Mouse (Mus musculus): Measurements from ENCODE around the gene Map4k2. TPM values are rescaled to one million over a fixed set of nuclear protein-coding genes. Genes with fewer than 3 reads are reported as not detected.

Gene Map4k2
- total RNA-seq, 2 experiments from 2014 or later, result 37.5 to 42.8 TPM

DNA sequence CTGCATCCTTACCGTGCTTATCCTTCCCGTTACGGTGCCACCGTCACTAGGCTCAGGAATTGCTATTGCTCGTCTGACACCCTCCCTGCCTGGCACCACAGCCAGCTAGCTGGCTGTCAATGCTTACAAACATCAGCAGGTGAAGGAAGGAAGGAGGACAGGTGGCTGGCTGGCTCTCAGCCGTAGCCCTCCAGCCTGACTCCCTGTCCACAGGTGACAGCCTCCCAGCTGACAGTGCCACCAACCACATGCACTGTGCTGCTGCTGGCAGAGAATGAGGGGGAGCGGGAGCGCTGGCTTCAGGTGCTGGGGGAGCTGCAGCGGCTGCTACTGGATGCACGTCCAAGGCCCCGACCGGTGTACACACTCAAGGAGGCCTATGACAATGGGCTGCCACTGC, 22.8 kb upstream of the Map4k2 start:
- no peak for DNase-seq

DNA sequence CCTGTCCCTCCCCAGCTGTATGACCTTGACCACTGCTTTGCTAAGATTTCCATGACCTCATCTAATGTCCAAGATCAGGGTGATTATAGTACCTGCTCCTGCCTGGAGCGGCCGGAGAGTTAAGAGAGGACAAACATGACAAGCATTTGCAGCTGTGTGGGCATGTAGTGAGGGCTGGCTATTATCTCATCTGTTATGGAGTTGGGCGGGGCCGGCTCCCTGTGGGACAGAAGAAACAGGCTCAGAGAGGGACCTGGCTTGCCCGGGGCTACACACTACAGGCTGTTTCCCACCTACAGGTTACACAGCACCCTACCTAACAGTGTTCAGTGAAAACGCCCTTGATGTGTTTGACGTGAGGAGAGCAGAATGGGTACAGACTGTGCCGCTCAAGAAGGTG, 19.6 kb upstream of the Map4k2 start:
- DNase-seq, result no peak

DNA sequence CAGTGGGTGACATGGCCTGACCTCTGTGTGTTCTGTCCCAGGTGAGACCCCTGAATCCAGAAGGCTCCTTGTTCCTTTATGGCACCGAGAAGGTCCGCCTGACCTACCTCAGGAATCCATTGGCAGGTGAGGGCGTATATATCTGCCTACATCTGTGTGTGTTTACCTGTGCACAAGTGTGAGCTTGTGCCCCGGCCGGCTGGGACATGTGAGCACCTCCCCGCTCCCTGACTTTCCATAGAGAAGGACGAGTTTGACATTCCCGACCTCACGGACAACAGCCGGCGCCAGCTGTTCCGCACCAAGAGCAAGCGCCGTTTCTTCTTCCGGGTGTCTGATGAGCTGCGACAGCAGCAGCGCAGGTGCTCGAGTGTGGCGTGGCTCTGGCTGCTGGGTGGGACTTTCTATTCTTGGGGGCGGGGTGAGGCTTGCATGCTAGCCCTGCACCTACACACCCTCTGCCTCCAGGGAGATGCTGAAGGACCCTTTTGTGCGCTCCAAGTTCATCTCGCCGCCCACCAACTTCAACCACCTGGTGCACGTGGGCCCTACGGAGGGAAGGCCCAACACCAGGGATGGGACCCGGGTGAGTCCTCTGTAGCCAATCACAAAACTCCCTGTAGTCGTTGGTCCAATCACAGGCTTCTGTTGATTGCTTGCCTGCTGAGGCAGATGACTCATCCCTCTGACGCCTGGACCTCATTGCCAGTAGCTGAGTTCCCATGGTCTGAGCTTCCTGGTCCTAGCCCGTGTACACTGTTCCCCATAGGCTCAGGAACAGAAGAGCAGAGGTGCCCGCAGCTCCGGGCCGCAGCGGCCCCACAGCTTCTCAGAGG, 18.9 kb upstream of the Map4k2 start:
- peak; percentile 38 for DNase-seq

DNA sequence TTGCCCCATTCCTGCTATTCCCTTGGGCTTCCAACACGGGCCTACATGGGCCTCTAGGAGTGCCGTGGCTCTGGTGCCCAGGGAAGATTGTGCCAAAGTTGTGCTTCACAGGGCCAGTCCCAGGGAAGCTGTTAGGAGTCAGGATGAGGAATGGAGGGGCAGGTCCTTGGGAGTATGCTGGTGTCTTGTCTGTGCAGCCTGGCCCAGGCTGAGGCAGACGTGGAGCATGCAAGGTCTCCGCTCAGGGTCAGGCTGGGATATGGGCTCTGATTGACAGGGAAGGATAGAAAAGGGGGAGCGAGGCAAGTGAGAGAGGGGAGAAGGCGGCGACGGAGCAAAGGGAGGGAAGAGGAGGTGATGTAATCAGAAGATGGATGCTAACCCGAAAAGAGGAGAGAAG, 16.2 kb upstream of the Map4k2 start:
- no peak for DNase-seq

DNA sequence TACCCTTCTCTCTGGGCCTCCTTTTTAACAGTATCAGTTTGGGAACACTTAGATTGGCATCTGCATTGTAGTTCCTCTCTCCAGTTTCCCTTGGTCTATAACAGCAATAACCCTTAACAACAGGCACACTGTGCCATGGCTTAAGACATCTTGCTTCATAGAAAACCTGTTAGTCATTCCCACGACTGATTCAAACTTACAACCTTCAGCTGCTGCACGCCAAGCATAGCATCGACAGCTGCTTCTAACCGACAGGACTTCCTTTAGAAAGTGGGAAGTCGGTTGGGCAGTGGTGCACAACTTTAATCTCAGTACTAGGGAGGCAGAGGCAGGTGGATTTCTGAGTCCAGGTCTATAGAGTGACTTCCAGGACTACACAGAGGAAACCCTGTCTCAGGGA, 9.8 kb upstream of the Map4k2 start:
- no peak for DNase-seq

DNA sequence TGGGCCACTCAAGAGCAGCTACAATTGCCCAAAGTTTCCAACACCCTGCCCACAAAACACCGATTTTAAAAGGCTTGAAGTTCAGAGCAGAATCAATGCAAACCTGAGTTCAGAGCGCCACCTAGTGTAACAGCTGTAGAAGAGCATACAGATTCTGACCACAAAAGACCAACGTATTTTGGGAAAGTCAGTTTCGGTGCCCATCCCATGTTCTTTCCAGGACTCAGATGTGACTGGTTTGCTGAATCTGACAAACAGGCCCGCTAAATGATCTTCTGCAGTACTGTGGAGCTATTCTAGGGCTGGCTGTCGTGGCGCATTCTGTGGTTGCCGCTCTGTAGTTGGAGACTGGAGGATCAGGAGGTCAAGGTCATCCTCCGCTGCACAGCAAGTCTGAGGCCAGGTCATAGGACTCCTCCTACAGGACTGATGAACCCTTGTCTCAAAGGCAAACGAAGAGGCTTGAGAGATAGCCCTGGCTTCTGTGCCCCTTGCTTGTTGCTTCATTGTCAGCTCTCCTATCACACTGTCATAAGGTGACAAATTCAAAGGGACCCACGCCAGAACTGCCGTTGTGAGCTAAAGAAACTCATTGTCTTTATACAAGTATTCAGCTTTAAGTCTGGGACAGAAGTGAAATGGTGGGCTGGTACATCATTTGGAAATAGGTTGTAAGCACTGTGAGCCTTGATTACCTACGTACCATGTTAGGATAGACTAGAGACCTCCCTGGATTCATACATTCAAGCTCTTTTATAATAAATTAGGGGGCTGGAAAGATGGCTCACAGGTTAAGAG, 9.0 kb upstream of the Map4k2 start:
- DNase-seq, result peak; percentile 77

DNA sequence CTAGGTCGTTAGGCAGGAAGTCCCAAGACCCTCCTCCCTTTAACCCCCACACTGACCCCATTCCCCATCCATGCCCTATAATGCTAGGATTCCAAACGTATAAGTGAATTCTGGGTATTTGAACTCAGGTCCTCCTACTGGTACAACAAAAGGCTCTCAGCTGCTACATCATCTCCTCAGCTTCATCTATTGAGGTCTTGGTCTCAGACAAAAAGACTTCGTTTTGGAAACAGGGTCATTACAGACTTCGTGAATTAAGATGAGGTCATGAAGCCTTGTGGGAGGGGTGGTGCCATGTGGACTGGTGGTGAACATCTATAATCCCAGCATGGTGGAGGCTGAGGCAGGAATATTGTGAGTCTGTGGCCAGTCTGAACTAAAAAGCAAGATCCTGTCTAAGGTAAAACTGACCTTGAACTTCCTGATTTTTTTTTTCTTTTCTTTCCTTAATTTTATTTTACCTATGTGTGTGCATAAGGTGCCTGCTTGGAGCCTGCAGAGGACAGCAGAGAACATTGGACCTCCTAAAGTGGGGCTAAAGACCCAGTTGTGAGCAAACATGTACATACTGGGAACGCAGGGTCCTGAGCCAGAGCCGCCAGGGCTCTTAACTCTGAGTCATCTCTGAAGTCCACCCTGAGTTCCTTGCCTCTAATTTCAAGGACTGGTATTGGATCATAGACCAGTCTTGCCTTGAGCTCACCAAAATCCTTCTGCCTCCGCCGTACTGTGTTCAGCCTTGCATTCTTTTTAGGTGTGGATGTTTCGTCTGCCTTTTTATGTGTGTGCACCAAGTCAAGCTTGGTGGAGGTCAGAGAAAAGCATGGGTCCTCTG, 7.0 kb upstream of the Map4k2 start:
- DNase-seq, result no peak

DNA sequence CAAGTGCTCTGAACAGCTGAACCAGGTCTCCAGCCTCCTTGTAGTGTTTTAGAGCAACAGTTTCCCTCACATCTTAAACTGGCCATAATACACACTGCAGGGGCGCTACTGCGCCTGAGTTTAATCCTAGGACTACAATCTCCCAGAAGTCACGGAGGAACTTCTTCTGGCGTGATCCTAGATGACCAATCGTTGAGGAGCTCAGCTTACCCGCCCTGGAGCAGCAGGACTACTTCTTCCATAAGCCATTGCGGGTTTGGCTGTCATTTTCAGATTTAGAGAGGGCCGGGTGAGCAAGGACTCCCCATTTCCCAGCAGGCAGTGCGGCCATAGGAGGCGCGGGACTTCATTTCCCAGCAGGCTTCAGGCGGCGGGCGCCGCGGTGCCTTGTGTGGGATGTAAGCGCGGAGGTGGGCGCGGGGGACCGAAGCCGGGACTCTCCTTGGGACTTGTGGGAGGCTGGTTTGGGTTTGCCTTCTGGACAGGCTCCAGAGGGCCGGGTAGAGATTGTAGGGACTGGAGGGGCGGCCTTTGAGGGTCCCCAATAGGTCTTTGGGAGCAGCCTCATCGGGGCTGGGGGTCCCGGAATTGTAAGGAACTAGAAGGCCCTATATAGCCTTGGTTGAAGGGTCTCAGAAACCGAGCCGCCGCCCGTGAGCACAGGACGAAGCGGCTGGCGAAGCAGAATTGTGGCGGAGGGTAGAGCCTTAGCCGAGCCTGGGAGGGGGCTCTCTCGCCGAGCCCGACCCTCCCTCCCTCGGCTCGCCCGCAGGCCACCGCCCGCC, 6.1 kb upstream of the Map4k2 start, which contains the start of gene Men1:
TSS of gene Men1 (plus strand) at position 307 of the 785 bp plus-strand sequence.
- peak; percentile 93 for DNase-seq

DNA sequence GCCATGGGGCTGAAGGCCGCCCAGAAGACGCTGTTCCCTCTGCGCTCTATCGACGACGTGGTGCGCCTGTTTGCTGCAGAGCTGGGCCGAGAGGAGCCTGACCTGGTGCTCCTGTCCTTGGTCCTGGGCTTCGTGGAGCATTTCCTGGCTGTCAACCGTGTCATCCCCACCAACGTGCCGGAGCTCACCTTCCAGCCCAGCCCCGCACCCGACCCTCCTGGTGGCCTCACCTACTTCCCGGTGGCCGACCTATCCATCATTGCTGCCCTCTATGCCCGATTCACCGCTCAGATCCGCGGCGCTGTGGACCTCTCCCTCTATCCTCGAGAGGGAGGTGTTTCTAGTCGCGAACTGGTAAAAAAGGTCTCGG, 5.5 kb upstream of the Map4k2 start:
- peak; percentile 39 for DNase-seq

DNA sequence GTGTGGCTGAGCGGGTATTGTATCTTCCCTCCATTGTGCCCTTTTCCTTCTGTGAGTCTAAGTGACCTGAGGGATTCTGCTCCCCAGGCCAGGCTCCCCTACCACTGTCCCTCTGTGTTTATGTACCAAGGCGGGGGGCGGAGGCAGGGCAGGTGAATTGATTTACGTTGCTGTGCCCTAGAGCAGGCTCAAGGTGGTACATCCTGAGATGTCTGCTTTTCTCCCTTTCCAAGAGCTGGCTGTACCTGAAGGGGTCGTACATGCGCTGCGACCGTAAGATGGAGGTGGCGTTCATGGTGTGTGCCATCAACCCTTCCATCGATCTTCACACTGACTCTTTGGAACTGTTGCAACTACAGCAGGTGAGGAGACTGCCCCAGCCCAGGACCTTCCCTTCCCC, 4.0 kb upstream of the Map4k2 start:
- DNase-seq, result no peak

DNA sequence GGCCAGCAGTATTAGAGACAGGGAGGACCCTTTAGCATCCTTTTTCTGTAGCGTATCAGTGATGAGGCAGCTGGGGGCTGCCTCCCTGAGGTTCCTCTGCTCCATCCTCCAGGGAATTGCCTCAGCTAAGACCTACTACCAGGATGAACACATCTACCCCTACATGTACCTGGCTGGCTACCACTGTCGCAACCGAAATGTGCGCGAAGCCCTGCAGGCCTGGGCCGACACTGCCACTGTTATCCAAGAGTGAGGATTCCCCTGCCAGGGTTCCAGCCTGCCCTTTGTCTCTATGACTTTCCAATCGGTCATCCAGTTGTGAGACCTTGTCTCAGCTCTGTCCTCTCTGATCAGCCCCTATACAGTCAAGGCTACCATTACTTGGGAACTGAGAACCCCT, 2.8 kb upstream of the Map4k2 start:
- no peak for DNase-seq

DNA sequence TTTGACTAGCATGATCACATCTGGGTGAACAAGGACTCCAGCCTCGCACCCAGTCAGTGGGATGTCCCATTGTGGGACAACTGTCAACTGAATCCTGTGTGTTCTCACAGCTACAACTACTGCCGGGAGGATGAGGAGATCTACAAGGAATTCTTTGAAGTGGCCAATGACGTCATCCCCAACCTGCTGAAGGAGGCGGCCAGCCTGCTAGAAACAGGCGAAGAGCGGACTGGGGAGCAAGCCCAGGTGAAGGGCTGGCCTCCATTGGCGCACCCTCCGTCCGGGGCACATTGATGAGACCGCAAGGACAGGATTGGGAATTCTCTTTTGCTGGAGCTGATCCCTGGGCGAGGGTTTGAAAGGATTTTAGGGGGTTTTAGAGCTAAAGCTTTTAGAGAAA, 2.2 kb upstream of the Map4k2 start:
- DNase-seq, result no peak

DNA sequence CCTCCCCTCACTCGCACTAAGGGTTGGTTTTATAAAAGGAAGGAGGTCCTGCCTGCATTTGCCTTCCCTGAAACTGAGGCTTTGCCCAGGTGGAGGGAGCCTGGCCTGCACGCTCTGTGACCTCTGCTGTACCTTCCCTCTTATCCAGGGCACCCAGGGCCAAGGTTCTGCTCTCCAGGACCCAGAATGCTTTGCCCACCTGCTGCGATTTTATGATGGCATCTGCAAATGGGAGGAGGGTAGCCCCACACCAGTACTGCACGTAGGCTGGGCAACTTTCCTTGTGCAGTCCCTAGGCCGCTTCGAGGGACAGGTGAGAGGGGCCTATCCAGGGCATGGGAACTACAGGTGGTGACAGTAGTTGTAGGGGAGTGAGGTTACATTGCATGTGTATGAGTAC, 1.7 kb upstream of the Map4k2 start:
- no peak for DNase-seq

DNA sequence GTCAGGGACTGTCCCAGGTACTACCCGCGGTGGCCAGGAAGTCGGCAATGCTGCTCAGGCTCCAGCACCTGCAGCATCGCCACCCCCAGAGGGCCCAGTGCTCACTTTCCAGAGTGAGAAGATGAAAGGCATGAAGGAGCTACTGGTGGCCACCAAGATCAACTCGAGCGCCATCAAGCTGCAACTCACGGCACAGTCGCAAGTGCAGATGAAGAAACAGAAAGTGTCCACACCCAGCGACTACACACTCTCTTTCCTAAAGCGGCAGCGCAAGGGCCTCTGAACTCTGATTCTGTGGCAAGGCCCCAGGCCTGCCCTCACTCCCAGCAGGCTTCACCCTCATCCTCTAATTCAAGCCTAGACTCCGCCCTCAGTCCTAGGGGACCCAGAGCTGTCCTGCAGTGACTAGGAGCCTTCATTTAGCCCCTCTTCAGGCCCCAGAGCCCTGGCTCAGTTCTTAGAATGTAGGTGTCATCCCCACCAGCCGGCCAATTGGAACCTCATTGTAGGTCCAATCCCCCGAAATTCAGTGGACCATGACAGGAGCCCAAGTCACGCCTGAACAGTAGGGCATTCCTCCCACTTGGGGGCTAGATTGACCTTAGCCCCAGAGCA, 938 bp upstream of the Map4k2 start:
- peak; percentile 55 for DNase-seq

DNA sequence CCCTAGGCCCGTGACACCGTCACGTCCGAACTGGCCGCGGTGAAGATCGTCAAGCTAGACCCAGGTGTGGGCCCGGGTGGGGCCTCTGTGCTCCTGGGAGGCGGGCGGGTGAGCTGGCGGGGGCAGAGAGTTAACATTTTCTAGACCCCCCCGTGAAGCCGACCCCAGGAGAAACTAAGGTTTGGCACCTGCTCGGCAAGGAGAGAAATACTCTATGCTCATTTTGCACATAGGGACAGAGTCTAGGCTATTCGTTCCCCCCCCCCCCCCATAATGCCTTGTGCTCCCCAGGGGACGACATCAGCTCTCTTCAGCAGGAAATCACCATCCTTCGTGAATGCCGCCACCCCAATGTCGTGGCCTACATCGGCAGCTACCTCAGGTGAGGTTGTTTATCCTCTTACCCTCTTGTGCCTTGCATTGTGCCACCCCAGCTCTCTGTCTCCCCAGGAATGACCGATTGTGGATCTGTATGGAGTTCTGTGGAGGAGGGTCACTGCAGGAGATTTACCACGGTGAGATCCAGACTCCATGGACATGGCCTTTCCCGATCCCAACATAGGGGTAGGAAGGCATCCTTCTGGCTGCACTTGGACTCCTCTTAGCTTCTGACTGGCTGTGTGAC, 630 bp downstream of the Map4k2 start:
- no peak for DNase-seq

DNA sequence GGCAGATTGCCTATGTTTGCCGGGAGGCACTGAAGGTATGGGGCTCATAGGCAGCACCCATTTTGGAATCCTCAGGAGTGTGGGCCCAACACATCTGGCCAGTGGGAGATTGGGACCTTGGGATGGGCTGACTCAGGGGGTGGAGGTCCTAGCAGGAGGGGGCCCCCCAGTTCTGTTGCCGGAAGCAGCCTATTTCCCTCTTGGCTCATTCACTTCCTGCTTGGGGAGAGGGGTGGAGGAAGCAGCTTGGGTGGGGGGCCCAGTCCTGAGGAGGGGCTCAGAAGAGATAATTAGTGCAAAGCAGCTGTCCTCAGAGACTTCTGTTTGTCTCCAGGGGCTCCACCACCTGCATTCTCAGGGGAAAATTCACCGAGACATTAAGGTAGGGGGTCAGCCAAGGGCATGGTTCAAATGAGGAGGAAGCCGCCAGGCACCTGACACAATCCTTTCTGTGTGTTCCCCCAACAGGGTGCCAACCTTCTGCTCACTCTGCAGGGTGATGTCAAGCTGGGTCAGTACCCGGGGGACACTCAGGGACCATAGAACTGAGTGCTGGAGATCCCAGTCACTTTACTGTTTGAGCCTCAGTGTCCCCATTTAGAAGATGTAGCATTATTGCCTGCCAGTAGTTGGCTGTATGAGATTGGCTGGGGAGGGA, 1.5 kb downstream of the Map4k2 start:
- no peak for DNase-seq

DNA sequence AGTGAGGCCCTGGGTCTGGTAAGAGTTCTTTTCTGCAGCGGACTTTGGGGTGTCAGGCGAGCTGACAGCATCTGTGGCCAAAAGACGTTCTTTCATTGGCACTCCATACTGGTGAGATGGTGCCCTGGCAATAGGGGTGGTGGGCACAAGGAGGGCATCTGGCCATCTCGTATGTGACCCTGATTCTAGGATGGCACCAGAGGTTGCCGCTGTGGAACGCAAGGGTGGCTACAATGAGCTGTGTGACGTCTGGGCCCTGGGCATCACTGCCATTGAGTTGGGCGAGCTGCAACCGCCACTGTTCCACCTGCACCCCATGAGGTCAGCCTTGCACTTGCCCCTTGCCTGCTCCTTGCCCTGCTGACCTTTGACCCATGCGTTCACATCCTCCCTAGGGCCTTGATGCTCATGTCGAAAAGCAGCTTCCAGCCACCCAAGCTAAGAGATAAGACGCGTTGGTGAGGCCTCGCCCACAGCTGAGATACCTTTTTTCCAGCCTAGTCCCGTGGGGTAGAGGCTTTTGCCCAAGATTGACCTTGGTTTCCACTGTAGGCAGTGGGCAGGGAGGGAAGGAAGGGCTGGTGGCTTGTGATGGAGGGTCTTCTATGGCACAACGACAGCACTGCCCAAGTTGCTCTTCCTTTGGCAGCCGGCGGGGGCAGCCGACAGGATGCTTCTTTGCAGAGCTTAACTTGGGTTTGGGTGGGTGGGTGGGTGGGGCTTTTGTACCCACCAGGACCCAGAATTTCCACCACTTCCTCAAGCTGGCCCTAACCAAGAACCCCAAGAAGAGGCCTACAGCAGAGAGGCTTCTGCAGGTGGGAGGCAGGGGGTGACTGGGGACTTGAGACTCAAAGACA, 2.4 kb downstream of the Map4k2 start:
- no peak for DNase-seq

DNA sequence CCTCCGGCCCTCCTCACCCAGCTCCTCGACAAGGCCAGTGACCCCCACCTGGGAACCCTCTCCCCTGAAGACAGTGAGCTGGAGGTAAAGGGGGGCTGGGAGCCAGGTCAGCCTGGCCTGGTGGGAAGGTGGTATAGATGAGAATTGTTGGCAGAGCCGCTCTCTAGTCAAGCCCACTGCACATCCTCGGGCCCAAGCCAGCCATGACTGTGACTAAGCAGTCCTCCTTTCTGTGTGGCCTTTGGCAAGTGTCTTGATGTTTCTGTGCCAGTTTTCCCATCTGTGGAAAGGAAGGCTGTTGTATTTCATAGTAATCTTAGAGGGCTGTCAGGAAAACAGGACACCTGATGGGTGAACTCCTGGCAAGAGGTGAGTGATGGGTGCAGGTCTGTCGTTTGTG, 3.1 kb downstream of the Map4k2 start:
- DNase-seq, result no peak

DNA sequence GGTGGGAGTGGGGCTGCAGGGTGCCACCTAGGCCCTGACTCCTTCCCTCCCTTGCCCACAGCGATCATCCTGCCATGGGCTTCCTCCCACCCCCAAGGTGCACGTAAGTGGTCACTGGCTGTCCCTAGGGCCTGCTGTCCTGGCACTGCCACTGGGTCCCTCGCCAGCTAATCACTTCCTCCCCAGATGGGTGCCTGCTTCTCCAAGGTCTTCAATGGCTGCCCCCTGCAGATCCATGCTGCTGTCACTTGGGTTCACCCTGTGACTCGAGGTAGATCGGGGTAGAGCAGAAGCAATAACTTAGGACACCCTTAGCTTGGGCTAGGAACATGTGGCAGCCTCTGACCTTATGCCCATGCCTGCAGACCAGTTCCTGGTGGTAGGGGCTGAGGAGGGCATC, 5.1 kb downstream of the Map4k2 start:
- no peak for DNase-seq

DNA sequence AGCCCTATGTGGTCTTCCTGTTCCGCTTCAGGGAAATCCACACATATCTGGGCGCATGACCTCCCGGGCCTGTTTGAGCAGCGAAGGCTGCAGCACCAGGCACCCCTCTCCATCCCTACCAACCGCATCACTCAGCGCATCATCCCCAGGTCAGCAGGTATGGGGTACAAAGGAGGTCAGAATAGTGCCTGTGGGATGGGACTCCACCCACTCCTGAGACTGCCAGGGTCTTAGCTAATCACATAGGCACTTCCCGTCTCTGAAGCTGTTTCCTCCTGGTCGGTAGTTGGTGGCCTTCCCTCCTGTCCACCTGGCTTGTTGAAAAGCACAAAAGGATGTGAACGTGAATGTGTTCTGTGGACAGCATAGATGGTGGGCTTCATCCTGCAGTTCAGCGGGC, 5.7 kb downstream of the Map4k2 start:
- no peak for DNase-seq

Measured in heart, postnatal 4 days (tissue).